Mouse (Mus musculus) forebrain, embryonic 14.5 days (tissue): ENCODE results near the gene Wdtc1. TPM values are rescaled to one million over a fixed set of nuclear protein-coding genes. Genes with fewer than 3 reads are reported as not detected.

Source experiments
- ATAC-seq: fragments of 200-750 bp; cut with Nextera tagmentation; 2 replicates; pipeline ENCODE4 v1.8.0; 2017; ENCODE audit warnings: mild to moderate bottlenecking, moderate library complexity
- DNase-seq: peaks from one replicate; pipeline ENCODE4 v3.0.0-alpha.2; 2015; ENCODE audit warnings: low spot score
- H3K27ac ChIP-seq: fragments of 300-500 bp; sonication (generic); 2 replicates; pipeline ENCODE4 v1.5.1; 2014; ENCODE audit warnings: low read depth, mild to moderate bottlenecking, control low read depth, low read length, moderate library complexity
- H3K27me3 ChIP-seq: fragments of 300-500 bp; sonication (generic); replicated peaks from 2 replicates; pipeline ENCODE4 v1.6.1; 2014; ENCODE audit warnings: low read length, control low read depth, mixed read lengths; ENCODE audit not compliant: control insufficient read depth, insufficient read depth
- H3K36me3 ChIP-seq: fragments of 300-500 bp; sonication (generic); 2 replicates; pipeline ENCODE4 v1.6.1; 2014; ENCODE audit warnings: low read length, control low read depth; ENCODE audit not compliant: control insufficient read depth, insufficient read depth
- H3K4me1 ChIP-seq: fragments of 300-500 bp; sonication (generic); 2 replicates; pipeline ENCODE4 v1.6.1; 2014; ENCODE audit warnings: antibody characterized with exemption, low read length, control low read depth; ENCODE audit not compliant: control insufficient read depth, insufficient read depth
- H3K4me2 ChIP-seq: fragments of 300-500 bp; sonication (generic); 2 replicates; pipeline ENCODE4 v1.6.1; 2014; ENCODE audit warnings: mild to moderate bottlenecking, control low read depth, low read length
- H3K4me3 ChIP-seq: fragments of 300-500 bp; sonication (generic); 2 replicates; pipeline ENCODE4 v1.5.1; 2014; ENCODE audit warnings: low read depth, low read length, control low read depth
- H3K9ac ChIP-seq: fragments of 300-500 bp; sonication (generic); 2 replicates; pipeline ENCODE4 v1.6.1; 2014; ENCODE audit warnings: mild to moderate bottlenecking, low read length, control low read depth, moderate library complexity
- H3K9me3 ChIP-seq: fragments of 300-500 bp; sonication (generic); replicated peaks from 2 replicates; pipeline ENCODE4 v1.6.1; 2016; ENCODE audit warnings: low read length, control low read depth, mixed read lengths; ENCODE audit not compliant: control insufficient read depth
- WGBS: fragments of 180-500 bp; shearing (Covaris S2); extraction: QIAGEN DNeasy Blood & Tissue Kit; methylation state at CpG from one replicate; pipeline ENCODE4 v1.1.7; 2014; 5-methylcytosine and 5-hydroxymethylcytosine counted together
- polyA plus RNA-seq: library from polyadenylated mRNA; unstranded; fragments of >200 nt; fragmentation: Nextera tagmentation; extraction: Ambion mirVana; gene quantifications from 2 replicates; pipeline ENCODE4 v1.2.1, GENCODE M21; 2014

Wdtc1 gene
- polyA plus RNA-seq, 1 experiment from 2014 or later = 17.5 TPM

- peak; percentile 98 for ATAC-seq
Observed at GRCm38 (mm10) chr4:133369553-133370297, 16.4 kb upstream of the Wdtc1 start, which contains the start of gene Slc9a1. Slc9a1 (plus strand) TSS chr4:133369706.

GRCm38 (mm10) chr4:133354641-133355040, 1.4 kb upstream of the Wdtc1 start:
- Histone ChIP-seq H3K9me3 (no peaks in the 10 kb centered on the region), H3K4me3 (no peak overlapping the region), H3K36me3 (no peaks in the 10 kb centered on the region), H3K4me1 (no peaks in the 10 kb centered on the region), H3K9ac (no peak overlapping the region), H3K27me3 (no peaks in the 10 kb centered on the region), H3K27ac (no peak overlapping the region), H3K4me2 (no peak overlapping the region)
- WGBS = 88% methylated on average over 6 of the region's 6 CpGs
- DNase-seq = no peak
- ATAC-seq = no peak

More at GRCm38 (mm10) chr4:133369553-133370297, 16.4 kb upstream of the Wdtc1 start, which contains the start of gene Slc9a1:
- H3K9me3 ChIP-seq = no peaks in the 10 kb centered on the region
- H3K27me3 ChIP-seq = no peaks in the 10 kb centered on the region
- H3K27ac ChIP-seq = peak within 1 kb of the TSS; percentile 78
- no peaks in the 10 kb centered on the region for H3K36me3 ChIP-seq
- H3K9ac ChIP-seq = peak within 1 kb of the TSS; percentile 96
- H3K4me1 ChIP-seq = peaks cover 35% of the 10 kb centered on the region
- under 1% methylated on average over 40 of the region's 40 CpGs for WGBS
- H3K4me2 ChIP-seq = peak within 1 kb of the TSS; percentile 65
- peak; percentile 95 for DNase-seq
- peak within 1 kb of the TSS; percentile 86 for H3K4me3 ChIP-seq

- H3K4me2 ChIP-seq = no peak overlapping the region
- ATAC-seq (no peak), DNase-seq (no peak)
- H3K27ac ChIP-seq = no peak overlapping the region
- 73% methylated on average over 10 of the region's 10 CpGs for WGBS
- H3K9me3 ChIP-seq = no peaks in the 10 kb centered on the region
- H3K4me3 ChIP-seq = no peak overlapping the region
- no peaks in the 10 kb centered on the region for H3K4me1 ChIP-seq
- H3K9ac ChIP-seq = no peak overlapping the region
- H3K27me3 ChIP-seq = no peaks in the 10 kb centered on the region
- no peaks in the 10 kb centered on the region for H3K36me3 ChIP-seq
Observed at GRCm38 (mm10) chr4:133352797-133353196, 484 bp downstream of the Wdtc1 start.

GRCm38 (mm10) chr4:133348051-133348775, 5.1 kb downstream of the Wdtc1 start:
- Histone ChIP-seq H3K4me3 (no peak overlapping the region), H3K9me3 (no peaks in the 10 kb centered on the region), H3K4me1 (no peaks in the 10 kb centered on the region), H3K36me3 (no peaks in the 10 kb centered on the region), H3K27ac (no peak overlapping the region), H3K4me2 (no peak overlapping the region), H3K27me3 (no peaks in the 10 kb centered on the region), H3K9ac (no peak overlapping the region)
- ATAC-seq (no peak), DNase-seq (no peak)
- 90% methylated on average over 5 of the region's 5 CpGs for WGBS

- Histone ChIP-seq H3K9ac (no peak overlapping the region), H3K4me1 (no peaks in the 10 kb centered on the region), H3K9me3 (no peaks in the 10 kb centered on the region), H3K27me3 (no peaks in the 10 kb centered on the region), H3K27ac (no peak overlapping the region), H3K4me2 (no peak overlapping the region), H3K36me3 (no peaks in the 10 kb centered on the region), H3K4me3 (no peak overlapping the region)
- DNase-seq (no peak), ATAC-seq (no peak)
- WGBS = 66% methylated on average over 4 of the region's 4 CpGs
Observed at GRCm38 (mm10) chr4:133347624-133348023, 5.7 kb downstream of the Wdtc1 start.

- H3K9ac ChIP-seq = no peak overlapping the region
- H3K27me3 ChIP-seq = no peaks in the 10 kb centered on the region
- WGBS = 83% methylated on average over 4 of the region's 4 CpGs
- no peaks in the 10 kb centered on the region for H3K9me3 ChIP-seq
- DNase-seq = no peak
- no peak overlapping the region for H3K27ac ChIP-seq
- H3K4me2 ChIP-seq = no peak overlapping the region
- H3K36me3 ChIP-seq = no peaks in the 10 kb centered on the region
- H3K4me3 ChIP-seq = no peak overlapping the region
- no peaks in the 10 kb centered on the region for H3K4me1 ChIP-seq
- no peak for ATAC-seq
Observed at GRCm38 (mm10) chr4:133346577-133346976, 6.7 kb downstream of the Wdtc1 start.

- ATAC-seq = no peak
Observed at GRCm38 (mm10) chr4:133345702-133346101, 7.6 kb downstream of the Wdtc1 start.

GRCm38 (mm10) chr4:133344112-133344511, 9.2 kb downstream of the Wdtc1 start:
- no peak for ATAC-seq
- H3K4me2 ChIP-seq = no peak overlapping the region
- H3K27ac ChIP-seq = no peak overlapping the region
- H3K4me3 ChIP-seq = no peak overlapping the region
- H3K36me3 ChIP-seq = no peaks in the 10 kb centered on the region
- 6% methylated on average over 4 of the region's 4 CpGs for WGBS
- no peaks in the 10 kb centered on the region for H3K4me1 ChIP-seq
- H3K27me3 ChIP-seq = no peaks in the 10 kb centered on the region
- DNase-seq = peak; percentile 75
- no peaks in the 10 kb centered on the region for H3K9me3 ChIP-seq
- no peak overlapping the region for H3K9ac ChIP-seq

More at GRCm38 (mm10) chr4:133345702-133346101, 7.6 kb downstream of the Wdtc1 start:
- H3K4me1 ChIP-seq = no peaks in the 10 kb centered on the region
- H3K27ac ChIP-seq = no peak overlapping the region
- H3K9me3 ChIP-seq = no peaks in the 10 kb centered on the region
- no peaks in the 10 kb centered on the region for H3K36me3 ChIP-seq
- 87% methylated on average over 6 of the region's 6 CpGs for WGBS
- H3K4me2 ChIP-seq = no peak overlapping the region
- H3K27me3 ChIP-seq = no peaks in the 10 kb centered on the region
- DNase-seq = no peak
- no peak overlapping the region for H3K4me3 ChIP-seq
- no peak overlapping the region for H3K9ac ChIP-seq

- Histone ChIP-seq H3K4me2 (no peak overlapping the region), H3K27ac (no peak overlapping the region), H3K27me3 (no peaks in the 10 kb centered on the region), H3K9me3 (no peaks in the 10 kb centered on the region), H3K36me3 (no peaks in the 10 kb centered on the region), H3K9ac (no peak overlapping the region), H3K4me1 (peaks cover 11% of the 10 kb centered on the region), H3K4me3 (no peak overlapping the region)
- 80% methylated on average over 2 of the region's 2 CpGs for WGBS
- DNase-seq (no peak), ATAC-seq (no peak)
Observed at GRCm38 (mm10) chr4:133340217-133340616, 13.1 kb downstream of the Wdtc1 start.
